Mouse (Mus musculus): ENCODE data around the gene Gm10775.

Gene Gm10775

DNA sequence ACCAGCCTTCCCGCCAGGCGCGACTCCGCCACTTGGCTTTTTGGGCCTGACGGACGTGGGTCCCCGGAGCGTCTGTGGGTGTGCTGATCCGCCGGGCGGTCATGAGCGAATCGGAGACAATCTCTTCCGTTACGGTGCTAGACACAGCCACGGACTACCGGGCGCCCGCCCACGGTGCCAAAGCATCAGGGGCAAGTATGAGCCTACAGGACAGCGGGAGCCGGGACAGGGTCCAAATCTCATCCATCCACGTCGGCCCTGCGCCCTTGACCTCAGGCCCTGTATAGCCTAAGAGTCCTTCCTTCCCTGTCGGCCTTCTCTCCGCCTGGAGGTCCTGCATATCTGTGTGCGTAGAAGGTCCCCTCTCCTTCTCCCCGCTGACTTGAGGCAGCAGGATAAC lies at the start of gene Gm10775:
Gm10775 (plus strand) TSS at position 301 of the 400 bp plus-strand sequence.
- no peak for DNase-seq (ENCODE audit: low spot score)

- no peak for DNase-seq (ENCODE audit: low spot score)
Measured at GRCm38 (mm10) chr13:65225945-65226344, 33.4 kb upstream of the Gm10775 start.

DNA sequence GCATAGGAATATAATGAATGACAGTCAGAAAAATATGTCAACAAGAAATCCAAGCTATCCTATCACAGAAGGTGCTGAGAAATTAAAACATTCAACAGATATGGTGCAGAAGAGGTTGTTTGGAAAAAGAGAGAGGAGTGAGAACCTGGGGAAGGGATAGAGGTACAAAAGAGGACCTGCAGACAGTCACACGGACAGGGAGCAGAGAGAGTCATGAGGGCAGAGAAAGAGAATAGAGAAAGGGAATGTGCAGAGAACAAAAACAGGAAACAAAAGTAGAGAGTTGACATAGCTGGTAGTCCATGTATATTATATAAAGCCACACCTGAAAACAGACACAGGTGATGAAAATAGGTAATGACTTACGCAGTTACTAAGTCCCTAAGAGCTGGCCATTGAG lies 32.7 kb upstream of the Gm10775 start:
- no peak for DNase-seq (ENCODE audit: low spot score)

- no peak for DNase-seq (ENCODE audit: low spot score)
Measured at GRCm38 (mm10) chr13:65237211-65237610, 22.1 kb upstream of the Gm10775 start.

DNA sequence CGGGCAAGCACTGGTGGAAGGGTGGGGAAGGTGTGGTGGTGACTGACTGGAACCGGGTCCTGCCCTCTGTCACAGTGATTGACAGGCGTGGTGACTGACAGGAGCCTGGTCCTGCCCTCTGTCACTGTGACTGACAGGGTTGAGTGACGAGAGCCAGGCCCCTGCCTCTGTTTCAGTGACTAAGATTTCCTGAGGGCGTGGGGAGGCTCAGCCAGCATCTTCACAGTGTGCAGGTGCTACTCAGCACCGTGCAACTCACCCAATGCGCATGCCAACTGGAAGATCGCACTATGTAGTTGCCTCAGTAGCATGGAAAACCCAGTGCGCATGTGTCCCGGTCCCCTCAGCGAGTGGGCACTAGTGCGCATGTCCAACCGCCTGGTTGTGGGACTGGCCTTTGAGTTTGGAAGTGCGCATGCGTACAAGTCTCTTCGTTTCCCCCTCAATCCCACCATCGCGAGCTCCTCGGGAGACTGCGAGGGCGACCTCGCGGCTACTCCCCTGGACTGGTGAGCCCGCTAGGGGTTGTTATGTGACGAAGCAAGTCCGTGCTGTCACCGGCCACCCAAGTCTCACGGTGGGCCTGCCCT lies 18.7 kb upstream of the Gm10775 start:
- DNase-seq (ENCODE audit: low spot score) = peak; percentile 99

DNA sequence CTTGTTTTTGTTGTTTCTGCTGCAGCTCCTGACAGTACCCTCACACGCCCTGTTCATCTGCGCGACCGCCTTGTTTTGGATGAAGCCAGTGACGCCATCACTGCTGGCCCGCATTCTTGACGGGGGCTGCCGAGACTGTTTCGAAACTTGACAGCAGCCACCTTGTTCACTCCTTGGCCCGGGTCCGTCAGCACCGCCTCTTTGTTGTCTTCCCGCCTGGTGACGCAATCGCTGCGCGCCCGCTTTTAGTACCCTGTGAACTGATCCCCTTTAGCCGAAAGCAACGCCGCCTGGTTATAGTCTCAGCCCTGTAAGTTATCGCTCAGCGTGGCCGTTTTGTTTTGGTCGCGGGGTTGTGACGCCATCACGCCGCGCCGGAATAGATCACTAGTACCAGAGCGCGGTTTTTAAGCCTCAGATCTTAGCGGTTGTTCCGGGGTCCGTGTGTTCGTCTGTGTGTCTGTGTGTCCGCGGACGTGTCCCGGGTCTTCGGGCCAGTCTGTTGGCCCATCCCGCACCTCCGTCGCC lies 18.2 kb upstream of the Gm10775 start:
- DNase-seq (ENCODE audit: low spot score) = peak; percentile 90

DNA sequence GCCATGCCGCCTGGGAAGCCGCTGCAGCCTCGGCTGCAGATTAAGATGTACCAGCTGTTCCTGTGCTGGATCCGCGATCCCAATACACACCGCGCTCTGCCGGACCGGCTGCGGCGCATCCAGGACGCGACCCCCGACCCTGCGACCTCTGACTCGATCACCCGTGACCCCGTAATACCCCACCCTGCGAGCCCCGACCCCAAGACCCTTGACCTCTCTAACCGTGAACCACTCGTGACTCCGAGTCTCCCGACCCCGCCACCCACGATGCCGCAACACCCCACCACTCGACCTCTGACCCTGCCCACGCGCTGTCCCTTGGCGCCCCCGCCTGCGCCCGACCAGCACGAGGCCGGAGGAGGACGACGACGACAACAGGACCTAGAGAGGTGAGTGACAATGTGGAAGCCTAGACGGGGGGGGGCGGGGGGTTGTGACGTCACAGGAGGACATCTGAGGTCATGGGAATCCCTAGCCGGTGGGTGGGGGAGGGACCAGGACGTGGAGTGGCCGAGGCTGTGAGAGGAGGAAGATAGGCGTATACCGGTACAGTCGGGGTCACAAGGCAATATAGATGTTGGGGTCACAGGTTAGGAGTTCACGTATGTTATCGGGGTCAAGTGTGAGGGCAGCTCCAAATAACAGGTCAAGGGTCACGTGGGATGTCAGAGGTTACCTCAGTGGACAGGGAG lies 17.6 kb upstream of the Gm10775 start:
- DNase-seq (ENCODE audit: low spot score) = no peak

GRCm38 (mm10) chr13:65242319-65242787 lies 17.0 kb upstream of the Gm10775 start:
- DNase-seq (ENCODE audit: low spot score) = no peak

DNA sequence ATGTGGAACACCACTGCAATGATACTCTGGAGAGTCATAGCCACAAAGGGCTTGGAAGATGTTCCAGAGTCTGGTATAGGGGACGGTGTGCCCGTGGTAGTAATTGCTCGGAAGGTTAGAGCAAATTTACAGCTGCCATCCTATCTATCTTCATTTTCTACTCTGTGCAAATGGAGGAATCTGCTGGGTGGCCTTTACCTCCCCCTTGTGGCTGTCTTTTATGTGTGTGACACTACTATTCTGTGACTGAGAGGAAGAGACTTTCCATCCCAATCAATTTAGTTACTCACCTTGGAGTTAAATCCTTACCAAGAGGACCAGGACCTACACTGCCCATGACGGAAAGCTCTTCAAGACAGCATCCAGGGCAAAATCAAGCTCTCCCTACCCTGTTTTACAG lies 16.1 kb upstream of the Gm10775 start:
- DNase-seq (ENCODE audit: low spot score) = peak; percentile 22

DNA sequence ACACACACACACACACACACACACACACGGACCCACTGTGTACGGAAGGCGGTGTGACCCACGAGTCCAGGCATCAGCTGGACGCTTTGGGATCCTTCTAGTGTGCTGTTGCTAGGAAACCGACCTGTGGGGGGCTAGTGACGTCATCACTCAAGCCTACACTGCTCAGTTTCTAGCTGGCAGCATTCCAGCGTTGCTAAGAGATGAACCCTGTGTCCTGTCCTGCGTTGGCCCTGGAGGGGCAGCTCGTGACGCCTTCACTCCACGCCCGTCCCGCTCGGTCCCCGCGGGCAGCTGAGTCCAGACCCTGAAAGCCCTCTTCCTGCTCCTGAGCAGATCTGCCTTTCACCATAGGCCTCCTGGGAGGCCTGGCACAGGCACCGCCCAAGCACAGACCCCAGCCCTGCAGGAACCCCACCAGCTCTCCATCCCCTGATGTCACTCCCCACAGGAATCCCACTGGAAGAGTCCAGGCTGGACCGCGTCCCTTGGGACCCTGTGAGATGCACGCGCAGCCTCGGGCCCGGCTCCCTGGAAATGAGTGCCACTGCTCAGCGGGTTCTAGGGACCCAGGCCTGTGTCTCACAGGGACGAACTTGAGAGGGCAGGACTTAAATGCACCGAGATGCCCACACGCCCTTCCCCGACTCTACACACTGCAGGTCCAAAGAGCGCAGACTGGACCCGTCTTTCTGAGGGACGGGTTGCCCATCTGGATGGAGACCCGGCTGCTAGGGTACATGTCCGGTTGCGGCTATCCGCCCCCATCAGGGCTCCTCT lies 974 bp upstream of the Gm10775 start:
- no peak for DNase-seq (ENCODE audit: low spot score)

- no peak for DNase-seq (ENCODE audit: low spot score)
Measured at GRCm38 (mm10) chr13:65262086-65262485, 2.7 kb downstream of the Gm10775 start.

DNA sequence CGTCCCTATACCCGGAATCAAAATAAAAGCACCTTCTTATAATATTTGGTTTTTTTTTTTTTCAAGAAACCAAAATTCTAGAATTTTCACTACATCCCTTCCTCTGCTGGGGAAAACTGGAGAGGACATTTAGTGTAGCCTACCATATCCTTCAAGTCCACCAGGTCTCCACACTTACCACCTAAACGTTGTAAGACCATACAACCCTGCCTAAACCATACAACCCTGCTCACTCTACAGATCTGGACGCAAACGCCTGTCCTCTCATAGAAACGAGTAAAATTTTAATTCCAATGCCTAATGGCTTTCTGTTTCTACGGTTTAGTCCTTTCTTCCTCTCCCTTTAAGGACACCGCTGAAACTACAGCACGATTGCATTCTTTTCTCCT lies 18.6 kb downstream of the Gm10775 start:
- DNase-seq (ENCODE audit: low spot score) = no peak

GRCm38 (mm10) chr13:65278383-65279341 lies 19.3 kb downstream of the Gm10775 start, which contains the start of gene Zfp369:
TSS of gene Zfp369 (plus strand) at chr13:65278814.
- peak; percentile 91 for DNase-seq (ENCODE audit: low spot score)

DNA sequence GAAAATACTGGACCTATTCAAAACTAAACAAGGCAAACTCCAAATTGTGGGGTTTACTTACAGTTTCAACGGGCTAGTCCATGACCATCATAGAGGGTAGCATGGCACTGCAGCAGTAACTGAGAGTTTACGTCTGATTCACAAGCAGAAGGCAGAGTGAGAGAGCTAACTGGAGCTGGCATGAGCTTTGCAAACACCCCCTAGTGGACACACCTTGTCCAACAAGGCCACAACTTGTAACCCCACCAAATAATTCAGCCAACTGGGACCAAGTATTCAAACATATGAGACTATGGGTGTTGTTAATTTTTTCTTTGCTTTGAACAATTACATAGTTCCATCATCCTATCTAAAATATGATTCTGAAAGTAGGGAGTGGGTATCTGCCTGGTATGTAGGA lies 27.4 kb downstream of the Gm10775 start:
- DNase-seq (ENCODE audit: low spot score) = no peak

- DNase-seq (ENCODE audit: low spot score) = no peak
Measured at GRCm38 (mm10) chr13:65296354-65296753, 37.0 kb downstream of the Gm10775 start.
